Mouse (Mus musculus): ENCODE measurements around the gene Bcar1.

DNA sequence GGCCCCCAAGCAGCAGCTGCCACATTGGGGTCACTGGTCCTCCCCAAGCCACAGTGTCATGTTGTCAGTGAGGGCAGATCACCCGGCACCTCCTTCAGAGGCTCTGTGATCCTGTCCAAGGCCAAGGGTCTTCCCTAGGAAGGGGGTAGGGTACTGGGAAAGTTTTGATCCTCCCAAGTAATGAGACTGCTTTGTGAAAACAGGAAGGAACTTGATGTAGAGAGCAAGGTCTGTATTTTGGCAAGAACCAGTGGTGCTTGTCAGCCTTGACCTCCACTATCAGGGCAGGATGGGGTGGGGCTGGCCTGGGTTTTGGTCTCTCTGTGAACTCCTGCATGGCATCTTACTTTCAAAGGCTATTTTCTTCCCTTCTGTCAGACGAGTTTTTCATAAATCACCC is 10.5 kb upstream of the Bcar1 start:
- TF ChIP-seq EP300 (IDR thresholded peaks at IDR 0.05; ENCODE audit: low read depth): no peak
- no peak for TF ChIP-seq CTCF (IDR thresholded peaks at IDR 0.05; ENCODE audit: low read depth)
